Mouse (Mus musculus) cerebellum, postnatal 14 days (tissue): Measurements from ENCODE around the gene Kifc1.

Source experiments
- DNase-seq, 2 experiments: peaks; one replicate each; pipeline ENCODE4 v3.0.0; 2021; ENCODE audit warnings: mixed read lengths in 2 of 2

Kifc1 gene

DNA sequence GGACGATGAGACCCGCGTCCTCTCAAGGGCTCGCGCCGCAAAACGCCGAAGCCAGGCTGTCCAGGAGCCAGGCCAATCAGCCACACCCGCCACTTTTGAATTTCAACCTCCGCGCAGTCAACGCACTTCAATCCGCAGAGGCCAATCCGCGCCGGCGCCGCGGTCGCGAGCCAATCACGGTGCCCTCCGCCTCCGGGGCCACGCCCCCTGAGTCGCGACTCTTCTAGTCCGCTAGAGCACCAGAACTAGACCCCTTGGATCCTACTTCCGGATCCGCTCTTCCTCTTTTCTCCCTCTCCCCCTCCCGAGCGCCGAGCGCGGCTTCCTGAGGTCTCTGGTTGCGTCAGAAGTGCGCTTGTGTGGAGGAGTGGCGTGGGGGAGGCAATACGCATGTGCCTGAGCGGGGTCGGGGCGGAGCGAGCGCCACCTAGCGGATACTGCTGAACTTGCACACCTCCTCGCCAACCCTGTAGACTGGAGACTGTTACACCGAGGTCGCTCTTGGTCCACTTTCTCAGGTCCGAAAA, at the start of gene Kifc1:
Gene Kifc1, minus strand, starts transcription at position 129 of the 527 bp plus-strand sequence.
- DNase-seq, result peak; percentile 100

DNA sequence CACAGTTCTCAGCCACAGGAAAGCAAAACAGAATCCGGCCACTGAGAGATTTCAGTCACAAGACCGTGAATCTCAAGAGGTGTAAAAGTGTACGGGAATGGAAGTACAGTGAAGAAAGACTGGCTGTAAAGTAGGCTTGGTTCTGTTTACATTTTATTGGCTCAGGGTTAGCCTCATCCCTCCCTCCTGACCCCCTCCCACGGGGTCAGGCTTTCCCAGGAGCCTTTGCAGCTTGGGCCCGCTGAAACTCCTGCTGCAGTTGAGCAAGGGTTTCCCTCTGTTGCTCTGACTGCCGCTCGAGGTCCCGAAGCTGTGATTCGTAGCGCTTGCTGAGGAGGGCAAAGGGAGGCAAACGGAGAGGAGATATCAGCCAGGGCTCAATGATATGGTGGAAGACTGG, 48.3 kb upstream of the Kifc1 start:
- DNase-seq, result no peak

DNA sequence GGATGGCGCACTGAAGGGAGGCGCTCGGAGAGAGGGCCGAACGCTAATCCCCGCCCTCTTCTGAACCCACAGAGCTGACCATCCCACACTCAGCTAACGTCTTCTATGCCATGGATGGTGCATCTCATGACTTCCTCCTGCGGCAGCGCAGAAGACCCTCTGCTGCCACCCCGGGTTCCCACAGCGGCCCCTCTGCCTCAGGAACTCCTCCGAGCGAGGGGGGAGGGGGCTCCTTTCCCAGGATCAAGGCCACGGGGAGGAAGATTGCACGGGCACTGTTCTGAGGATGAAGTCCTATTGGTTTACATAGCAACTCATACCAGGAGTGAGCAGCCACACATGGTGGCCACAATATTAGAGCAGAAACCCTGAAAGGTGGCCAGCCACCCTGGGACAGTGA, 46.5 kb upstream of the Kifc1 start:
- no peak for DNase-seq

DNA sequence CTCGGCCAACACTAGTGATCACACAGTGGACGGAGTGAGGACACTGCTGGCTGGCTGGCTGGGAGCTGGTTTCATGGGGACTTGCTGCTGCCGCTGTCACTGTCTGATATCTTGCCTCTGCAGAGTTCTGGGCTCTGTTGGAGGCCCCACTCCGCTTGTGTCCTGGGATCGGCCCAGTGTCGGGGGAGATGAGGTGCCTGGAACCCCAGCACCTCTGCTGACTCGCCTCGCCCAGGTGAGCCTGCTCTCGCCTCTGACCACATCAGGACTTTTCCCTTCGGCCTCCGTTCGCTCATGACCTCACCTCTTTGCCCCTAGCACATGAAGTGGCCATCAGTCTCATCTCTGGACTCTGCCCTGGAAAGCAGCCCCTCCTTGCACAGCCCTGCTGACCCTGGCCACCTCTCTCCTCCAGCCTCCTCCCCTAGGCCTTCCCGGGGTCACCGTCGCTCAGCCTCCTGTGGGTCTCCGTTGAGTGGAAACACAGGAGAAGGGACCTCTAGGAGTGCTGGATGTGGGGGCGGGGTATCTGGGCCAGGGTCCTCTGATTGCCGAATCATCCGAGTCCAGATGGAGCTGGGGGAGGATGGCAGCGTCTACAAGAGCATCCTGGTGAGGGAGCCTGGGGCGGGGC, 45.1 kb upstream of the Kifc1 start:
- no peak for DNase-seq

DNA sequence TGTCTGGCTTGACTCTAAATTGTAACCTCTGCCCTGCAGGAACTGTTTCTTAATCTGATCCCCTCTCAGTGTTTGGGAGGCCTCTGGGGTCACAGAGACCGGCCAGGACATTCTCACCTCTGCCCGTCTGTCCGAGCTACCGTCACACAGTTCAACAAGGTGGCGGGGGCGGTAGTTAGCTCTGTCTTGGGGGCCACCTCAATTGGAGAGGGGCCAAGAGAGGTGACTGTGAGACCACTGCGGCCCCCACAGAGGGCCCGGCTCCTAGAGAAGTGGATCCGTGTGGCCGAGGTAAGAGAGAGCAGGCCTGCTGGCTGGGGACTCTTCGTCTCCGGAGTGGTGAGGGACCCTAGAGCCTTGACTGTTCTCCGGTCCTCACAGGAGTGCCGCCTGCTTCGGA, 42.5 kb upstream of the Kifc1 start:
- no peak for DNase-seq

DNA sequence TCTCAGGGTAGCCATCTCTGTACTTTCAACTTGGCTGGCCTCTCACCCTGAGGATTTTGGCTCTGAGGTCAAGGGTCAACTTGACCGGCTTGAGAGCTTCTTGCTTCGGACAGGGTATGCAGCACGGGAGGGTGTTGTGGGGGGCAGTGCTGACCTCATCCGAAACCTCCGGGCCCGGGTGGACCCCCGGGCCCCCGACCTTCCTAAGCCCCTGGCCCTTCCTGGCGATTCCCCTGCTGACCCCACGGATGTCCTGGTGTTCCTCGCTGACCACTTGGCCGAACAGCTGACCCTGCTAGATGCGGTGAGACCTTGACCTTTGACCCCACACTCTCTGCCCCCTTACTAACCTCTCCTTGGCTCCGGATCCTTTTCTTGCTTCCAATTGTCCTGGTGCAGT, 42.0 kb upstream of the Kifc1 start:
- DNase-seq, result no peak

DNA sequence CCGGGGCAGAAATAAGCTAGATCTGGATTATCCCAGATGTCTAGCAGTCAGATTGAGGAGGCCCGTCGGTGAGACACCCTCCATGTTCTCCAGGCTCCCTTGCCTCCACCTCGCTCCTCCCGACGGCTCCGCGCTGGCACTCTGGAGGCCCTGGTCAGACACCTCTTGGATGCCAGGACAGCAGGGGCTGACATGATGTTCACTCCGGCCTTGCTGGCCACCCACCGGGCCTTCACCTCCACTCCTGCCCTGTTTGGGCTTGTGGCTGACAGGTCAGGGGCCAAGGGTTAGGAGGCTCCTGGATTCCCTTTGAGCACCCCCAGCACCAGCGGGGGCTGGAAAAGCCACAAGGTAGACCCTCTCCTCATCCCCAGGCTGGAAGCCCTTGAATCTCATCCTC, 41.5 kb upstream of the Kifc1 start:
- no peak for DNase-seq

DNA sequence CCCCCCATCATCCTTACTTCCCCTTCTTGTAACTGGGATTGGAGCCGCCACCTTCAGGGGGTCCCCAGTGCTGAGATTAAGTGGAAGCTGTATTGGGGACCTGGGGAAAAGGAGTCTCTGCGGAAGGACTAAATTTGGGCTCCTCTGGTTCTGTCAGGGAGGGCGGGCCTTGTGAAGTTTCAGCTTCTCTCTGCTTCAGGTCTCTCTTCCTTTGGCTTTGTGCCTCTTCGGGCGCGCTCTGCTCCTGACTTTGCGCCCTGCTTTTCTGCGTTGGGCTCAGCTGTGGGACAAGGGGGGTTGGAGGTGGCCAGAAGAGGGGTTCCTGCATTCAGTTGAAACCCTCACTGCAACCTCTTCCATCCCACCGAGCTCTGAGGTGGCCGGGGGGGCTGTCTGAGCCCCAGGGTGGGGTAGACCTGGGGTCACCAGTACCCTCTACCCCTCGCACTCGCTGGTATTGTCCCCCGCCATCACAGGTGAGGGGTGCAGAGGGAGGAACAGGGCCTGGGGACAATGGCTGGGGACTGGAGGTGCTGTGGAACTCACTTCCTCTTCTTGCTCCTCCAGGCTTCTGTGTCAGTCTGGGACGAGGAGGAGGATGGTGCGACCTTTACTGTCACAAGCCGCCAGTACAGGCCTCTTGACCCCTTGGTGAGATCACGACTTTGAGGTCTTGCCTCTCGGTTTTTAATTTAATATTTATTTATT, 40.9 kb upstream of the Kifc1 start:
- no peak for DNase-seq

DNA sequence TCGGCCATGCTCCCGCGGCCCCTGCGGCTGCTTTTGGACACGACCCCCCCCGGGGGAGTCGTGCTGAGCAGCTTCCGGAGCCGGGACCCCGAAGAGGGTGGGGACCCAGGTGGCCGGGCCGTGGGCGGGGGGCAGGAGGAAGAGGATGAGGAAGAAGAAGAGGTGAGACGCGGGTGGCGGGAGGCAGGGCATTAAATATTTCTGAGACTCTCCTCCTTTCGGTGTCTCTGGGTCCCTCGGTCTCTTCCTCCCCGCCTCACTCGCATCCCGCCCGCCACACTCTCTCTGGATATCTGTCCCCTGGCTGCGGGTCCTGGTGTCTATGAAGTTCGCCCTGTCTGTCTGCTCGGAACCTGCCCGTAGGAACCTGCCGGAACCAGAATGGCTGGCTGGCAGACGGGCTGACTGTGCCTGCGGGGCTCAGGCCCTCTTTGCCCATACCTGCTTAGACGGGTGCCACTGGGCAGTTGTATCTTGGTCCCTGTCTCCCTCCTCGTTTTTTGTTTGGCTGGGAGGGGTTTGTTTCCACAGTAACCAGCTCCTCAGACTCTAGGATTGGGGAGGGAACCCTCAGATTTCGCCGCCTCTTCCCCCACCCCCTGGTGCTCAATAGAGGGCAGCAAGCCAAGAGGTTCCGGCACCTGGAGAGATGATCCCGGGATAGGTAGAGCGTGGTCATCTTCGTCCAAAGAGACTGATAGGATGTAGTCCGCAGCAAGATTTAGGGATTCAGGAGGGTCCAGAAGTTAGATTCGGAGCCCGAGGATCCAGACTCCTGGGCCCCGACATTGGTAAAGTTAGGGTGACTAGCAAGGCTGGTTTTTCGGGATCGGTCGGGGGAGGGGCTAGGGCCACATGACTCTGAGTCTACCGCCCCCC, 40.1 kb upstream of the Kifc1 start:
- peak; percentile 60 to 67 for DNase-seq

DNA sequence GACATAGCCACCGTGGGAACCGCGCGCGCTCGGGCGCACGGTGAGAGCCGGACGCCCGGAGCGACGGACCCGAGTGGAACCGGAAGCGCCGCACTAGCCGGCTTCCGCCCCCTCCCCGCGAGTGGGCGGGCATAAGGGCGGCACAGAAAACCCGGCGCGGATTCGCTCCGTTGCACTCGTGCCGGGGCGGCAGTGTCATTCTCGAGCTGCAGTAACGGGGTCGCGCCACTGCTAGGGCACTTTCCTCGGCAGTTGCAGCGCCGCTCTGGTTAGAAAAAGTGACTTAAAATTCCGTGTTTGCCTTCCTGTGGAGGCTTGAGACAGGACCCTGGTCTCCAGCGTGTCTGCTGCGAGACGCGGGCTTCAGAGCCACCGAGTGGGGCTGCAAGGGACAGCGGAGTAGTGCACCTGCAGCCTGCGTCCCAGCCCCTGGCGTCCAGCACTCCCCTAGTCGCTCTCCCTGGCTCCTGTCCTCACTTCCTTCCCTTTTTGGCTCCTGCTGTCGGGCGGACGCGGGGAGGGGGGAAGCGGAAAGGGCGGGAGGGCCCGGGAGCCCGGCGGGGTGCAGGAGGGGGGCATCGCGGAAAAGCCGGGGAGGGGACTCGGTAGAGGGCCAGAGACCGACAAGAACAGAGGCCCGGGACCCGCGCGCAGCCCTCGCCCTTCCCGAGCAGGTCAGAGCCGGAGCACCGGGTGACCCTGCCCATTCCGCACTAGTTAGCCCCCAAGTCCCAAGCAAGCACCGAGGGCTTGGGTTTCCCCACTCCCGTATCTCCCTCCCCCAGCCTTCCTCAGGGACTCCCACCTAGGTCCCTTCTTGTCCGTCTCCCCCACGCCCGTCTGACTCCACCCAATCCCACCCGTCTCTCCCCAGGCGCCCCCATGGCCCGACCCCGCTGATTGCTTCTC, 39.2 kb upstream of the Kifc1 start, which contains the start of gene Rgl2:
Gene Rgl2, plus strand, starts transcription at position 173 of the 909 bp plus-strand sequence.
- DNase-seq, result peak; percentile 98

DNA sequence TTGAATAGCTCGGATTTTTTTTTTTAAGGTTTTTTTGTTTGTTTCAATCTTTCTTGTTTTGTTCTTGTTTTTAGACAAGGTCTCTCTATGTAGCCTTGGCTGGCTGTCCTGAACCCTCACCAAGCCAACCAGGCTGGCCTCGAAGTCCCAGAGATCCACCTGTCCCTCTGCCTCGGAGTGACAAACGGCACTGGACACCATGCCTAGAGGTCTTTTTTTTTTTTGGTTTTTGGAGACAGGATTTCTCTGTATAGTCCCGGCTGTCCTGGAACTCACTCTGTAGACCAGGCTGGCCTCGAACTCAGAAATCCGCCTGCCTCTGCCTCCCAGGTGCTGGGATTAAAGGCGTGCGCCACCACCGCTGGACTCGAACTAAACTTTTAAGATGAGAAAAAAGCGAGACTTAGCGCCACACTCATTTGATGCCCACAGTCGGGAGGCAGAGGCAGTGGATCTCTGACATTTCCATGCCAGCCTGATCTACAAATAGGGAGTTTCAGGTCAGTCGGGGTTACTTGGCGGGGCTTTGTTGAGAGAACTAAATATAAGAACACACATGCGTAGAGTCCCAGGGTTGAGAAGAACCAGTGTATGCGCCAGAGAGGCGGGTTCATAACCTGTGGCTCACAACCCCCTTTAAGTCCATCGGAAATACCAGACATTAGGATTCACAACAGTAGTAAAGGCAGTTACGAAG, 37.9 kb upstream of the Kifc1 start:
- DNase-seq, result no peak

DNA sequence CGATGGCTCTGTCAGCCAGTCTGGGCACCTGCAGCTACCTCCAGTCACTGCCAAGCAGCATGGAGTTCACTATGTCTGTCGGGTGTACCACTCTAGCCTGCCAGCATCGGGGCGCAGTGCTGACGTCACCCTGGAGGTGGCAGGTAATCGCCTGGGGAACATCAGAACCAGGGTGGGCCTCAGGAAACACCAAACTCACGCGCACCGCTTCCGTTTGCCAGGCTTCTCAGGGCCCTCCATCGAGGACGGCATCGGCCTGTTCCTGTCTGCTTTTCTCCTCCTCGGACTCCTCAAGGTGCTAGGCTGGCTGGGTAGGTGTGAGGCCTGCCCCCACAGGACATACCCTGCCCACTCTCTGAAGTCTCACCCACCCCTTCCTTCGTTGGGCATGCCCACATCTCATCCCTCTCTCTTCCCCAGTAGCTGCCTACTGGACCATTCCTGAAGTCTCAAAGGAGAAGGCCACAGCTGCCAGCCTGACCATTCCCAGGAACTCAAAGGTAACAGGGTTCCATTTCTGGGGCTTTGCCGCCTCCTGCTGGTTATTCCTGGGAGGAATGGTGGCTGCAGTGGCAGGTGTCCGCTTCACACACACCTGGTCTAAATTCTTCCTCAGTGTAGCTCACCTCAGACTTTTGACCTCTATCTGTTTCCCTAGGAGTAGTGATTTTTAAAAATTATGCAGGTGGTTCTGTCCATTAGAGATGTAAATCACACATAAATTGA, 35.9 kb upstream of the Kifc1 start:
- DNase-seq, result peak in 1 of 2 experiments; percentile 62

DNA sequence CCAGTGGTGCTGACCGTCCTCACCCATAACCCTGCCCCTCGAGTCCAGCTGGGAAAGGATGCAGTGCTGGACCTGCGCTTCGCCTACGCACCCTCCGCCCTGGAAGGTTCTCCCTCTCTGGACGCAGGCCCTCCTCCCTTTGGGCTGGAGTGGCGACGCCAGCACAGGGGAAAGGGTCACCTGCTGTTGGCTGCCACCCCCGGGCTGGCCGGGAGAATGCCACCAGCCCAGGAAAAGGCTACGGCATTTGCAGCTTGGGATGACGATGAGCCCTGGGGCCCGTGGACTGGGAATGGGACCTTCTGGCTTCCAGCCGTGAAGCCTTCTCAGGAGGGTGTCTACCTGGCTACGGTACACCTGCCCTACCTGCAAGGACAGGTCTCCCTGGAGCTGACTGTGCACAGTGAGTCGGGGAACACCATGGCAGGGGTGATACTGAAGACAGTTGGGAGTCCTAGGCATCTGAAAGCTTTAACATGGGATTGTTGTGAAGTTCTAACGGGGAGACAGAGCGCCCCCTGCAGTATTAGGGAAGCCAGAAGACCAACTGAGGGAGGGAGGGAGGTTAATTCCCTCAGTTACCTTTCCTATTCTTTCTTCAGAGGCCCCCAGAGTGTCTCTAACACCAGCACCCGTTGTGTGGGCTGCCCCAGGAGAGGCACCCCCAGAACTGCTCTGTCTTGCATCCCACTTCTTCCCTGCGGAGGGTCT, 35.1 kb upstream of the Kifc1 start:
- no peak for DNase-seq

DNA sequence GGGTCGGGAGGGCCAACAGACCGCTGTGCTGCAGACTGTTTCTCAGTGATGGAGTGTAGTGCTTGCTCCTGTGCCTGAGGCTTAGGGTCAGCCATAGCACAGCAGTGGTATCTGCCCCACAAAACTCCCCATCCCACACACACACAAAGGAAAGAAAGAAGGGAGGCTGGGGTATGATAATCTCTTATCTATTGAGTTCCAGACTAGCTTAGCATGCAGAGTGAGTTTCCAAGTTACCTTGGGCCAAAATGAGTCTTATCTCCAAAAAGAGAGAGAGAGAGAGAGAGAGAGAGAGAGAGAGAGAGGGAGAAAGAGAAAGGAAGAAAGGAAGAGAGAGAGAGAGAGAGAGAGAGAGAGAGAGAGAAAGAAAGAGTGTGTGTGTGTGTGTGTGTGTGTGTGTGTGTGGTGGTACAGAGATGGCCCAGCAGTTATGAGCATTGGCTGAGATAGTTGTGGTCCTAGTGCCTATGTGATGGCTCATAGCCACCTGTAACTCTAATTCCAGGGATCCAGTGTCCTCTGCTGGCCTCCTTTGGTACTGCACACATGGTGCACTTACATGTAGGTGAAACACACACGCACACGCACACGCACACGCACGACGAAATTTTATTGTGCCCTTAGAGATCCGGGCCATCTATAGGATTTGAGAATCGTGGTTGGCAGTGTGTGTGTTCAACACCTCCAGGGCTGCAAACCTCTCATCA, 34.3 kb upstream of the Kifc1 start:
- DNase-seq, result peak; percentile 56 to 86

DNA sequence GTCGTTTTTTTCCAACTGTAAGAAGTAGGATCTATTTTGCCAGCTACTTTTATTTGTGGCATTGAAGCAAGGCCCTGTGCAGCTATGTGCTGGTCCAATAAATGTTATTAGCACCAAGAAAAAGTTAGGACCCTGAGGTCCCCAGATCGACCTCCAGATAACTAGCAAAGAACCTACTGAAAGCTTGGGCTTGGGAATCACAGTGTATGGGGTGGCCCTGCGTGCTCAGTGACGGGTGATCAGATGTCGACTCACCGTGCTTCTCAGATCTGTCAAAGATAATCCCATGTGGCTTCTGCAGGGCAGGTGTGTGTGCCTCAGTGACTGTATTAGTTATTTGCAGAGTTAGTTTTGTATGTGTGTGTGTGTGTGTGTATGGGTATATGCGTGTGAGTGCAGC, 30.9 kb upstream of the Kifc1 start:
- DNase-seq, result no peak

DNA sequence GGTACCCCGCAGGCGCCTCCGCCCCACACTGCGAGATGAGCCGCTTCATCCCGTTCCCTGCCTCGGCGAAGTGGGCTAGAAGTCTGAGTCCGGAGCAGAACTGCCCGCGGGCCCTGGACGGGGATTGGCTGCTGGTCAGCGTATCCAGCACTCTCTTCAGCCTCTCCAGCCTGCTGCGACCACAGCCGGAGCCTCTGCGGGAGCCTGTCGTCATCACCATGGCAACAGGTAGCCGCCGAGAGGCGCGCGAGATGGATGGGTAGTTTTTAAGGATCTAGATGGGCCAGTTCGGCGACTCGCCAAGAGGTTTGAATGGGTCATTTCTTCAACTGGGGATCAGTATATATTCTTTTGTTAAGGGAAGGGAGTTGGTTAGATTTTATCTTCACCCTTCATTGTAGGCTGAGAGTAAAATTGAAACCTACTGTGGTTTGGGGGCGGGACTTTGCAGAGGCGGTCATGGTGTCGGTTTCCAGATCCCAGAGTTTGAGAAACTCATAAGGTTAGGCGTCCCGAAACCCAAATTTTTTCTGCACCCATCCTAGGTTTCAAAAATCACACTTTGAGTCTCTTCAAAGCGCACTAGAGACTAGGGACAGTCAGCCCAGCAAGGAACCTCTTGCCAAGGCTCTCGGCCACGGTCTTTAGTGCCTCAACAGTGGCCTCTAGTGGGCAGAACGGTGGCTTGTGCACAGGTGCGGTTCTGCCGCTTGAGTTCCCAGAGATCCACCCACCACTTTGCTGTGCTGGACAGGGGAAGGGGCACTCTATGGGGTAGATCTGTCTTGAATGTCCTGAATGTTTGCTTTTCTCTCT, 30.0 kb upstream of the Kifc1 start:
- peak; percentile 95 to 97 for DNase-seq

DNA sequence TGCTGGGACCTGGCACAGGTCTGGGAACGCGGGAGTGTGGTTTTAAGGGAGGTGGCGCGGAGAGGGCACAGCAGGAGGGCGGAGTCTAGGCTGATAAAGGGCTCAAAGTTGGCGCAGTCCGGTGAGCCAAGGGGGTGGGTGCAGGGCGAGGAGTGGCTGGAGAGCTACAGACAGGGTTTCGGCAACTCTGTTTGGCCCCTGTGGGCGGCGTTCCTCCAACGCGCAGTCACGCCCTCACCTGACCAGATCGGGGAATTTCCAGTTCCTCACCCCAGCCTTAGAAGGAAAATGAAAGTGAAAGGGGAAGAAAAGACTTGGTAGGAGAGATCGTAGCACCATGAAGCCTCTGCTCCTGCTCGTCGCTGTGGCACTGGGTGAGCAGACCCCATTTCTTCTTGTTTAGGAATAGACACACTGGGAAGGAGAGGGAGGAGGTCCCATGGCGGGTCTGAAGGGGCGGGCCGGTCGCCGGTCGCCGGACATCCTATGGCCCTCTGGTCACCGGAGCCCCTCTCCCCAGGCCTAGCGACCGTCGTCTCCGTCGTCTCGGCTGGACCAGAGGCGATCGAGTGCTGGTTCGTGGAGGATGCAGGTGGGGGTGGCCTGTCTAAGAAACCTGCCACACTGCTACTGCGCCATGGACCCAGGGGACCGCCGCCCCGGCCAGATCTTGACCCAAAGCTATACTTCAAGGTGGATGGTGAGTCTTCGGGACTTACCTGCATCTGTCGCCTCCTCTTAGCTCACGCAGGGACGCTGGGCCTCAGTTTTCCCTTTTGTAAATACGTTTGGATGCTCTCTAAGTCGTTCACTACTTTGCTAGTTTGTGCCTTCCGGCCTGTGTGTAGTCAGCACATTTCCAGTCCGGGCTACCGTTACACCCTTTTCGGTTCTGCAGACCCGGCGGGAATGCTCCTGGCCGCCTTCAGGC, 29.2 kb upstream of the Kifc1 start:
- DNase-seq, result peak; percentile 66 to 78
